15 mouse cellular contexts compared by ENCODE assay signal in the genomic region with DNA sequence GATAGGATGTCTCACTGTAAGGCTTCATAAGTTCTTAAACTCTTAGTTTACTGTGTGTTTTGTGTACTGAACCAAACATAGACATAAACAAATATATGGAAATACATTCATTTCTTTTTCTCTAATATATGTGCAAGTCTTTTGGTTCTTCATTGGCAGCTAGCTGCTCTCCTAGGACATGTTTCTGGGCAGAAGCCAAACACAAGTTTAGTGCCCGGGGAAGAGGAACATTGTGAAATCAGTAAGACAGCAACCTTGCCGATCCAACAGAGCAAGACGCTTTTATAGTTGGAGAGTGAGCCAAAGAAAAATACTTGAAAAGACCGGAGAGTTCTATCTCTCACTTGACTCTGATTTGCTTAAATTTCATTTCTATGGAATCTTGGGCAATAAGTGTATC.
A peak's percentile ranks its signal among the peaks of the same experiment; 100 is the strongest.
DNase-seq lines count a peak whose midpoint lies in the region; ATAC-seq lines count a peak whose summit lies in the region.
"Had no signal": no experiment of that assay in that cellular context is flagged by ENCODE, and none has a peak within 500 bp of the region (broad histone marks: within the 10 kb centered on the region; RNA-seq: fewer than 3 reads in every experiment).

No protein-coding gene starts in this region.

- H3K4me3 ChIP-seq in hindbrain, embryonic 14.5 days (replicated peaks; ENCODE audit: low read length) = no peak overlapping the region
- H3K4me3 ChIP-seq: hindbrain, embryonic 15.5 days; layer of hippocampus, adult 2 months; neural tube, embryonic 12.5 days; stomach, embryonic 15.5 days had no signal

- 81% methylated on average over 4 of the region's 4 CpGs for WGBS in hindbrain, embryonic 14.5 days

- H3K36me3 ChIP-seq in hindbrain, embryonic 14.5 days (replicated peaks; ENCODE audit: control insufficient read depth, insufficient read depth) = no peaks in the 10 kb centered on the region
- H3K36me3 ChIP-seq: hindbrain, embryonic 15.5 days; neural tube, embryonic 12.5 days; stomach, embryonic 15.5 days had no signal

- intact Hi-C loops in left cerebral cortex, postnatal 4 days (cut with DNase I) = no loop called here
- intact Hi-C loops in left cerebral cortex, postnatal 36 days (cut with DNase I) = no loop called here

- no peak overlapping the region for H3K27ac ChIP-seq in hindbrain, embryonic 14.5 days
- H3K27ac ChIP-seq: hindbrain, embryonic 15.5 days; layer of hippocampus, adult 2 months; neural tube, embryonic 12.5 days; stomach, embryonic 15.5 days had no signal

- no peak overlapping the region for H3K9ac ChIP-seq in hindbrain, embryonic 14.5 days
- H3K9ac ChIP-seq: hindbrain, embryonic 15.5 days; neural tube, embryonic 12.5 days; stomach, embryonic 15.5 days had no signal

- no peaks in the 10 kb centered on the region for H3K27me3 ChIP-seq in hindbrain, embryonic 14.5 days (ENCODE audit: control insufficient read depth, insufficient read depth, low read length)
- H3K27me3 ChIP-seq: hindbrain, embryonic 15.5 days; neural tube, embryonic 12.5 days; stomach, embryonic 15.5 days had no signal

- no peaks in the 10 kb centered on the region for H3K9me3 ChIP-seq in hindbrain, embryonic 14.5 days (ENCODE audit: control insufficient read depth, low read length)
- H3K9me3 ChIP-seq: hindbrain, embryonic 15.5 days; neural tube, embryonic 12.5 days; stomach, embryonic 15.5 days had no signal

- DNase-seq in heart, adult 18-20 months = peak; percentile 67 to 68
- DNase-seq in heart, adult 11 months = no peak
- peak; percentile 13 for DNase-seq in left cerebral cortex, postnatal 4 days
- DNase-seq in left cerebral cortex, postnatal 36 days (ENCODE audit: low spot score in 2 of 2) = no peak
- DNase-seq in adrenal gland, postnatal 10 days = peak; percentile 71
- peak; percentile 22 to 26 for DNase-seq in kidney, postnatal 36 days
- no peak for DNase-seq in hindbrain, embryonic 14.5 days (ENCODE audit: low spot score)
- DNase-seq: cerebellum, adult 18-20 months; right cerebral cortex, postnatal 14 days had no signal

- H3K4me2 ChIP-seq in hindbrain, embryonic 14.5 days (replicated peaks) = no peak overlapping the region
- H3K4me2 ChIP-seq: hindbrain, embryonic 15.5 days; midbrain, embryonic 11.5 days; neural tube, embryonic 12.5 days; stomach, embryonic 15.5 days had no signal

- no peaks in the 10 kb centered on the region for H3K4me1 ChIP-seq in hindbrain, embryonic 14.5 days (replicated peaks; ENCODE audit: control insufficient read depth, insufficient read depth, low read length)
- H3K4me1 ChIP-seq: hindbrain, embryonic 15.5 days; neural tube, embryonic 12.5 days; stomach, embryonic 15.5 days had no signal

- no peak for ATAC-seq in monocyte, adult 5-6 weeks (replicated peaks; ENCODE audit: insufficient number of reproducible peaks, low FRiP score, low TSS enrichment, poor library complexity, severe bottlenecking)
- ATAC-seq in hindbrain, embryonic 14.5 days (ENCODE audit: low FRiP score) = no peak

Comparison
In these comparisons a context has a peak if more than half of its experiments do, and no peak if none do; other contexts are left out.
1. DNase-seq: peak in heart, adult 18-20 months (2 of 2), left cerebral cortex, postnatal 4 days (single experiment), adrenal gland, postnatal 10 days (single experiment) and kidney, postnatal 36 days (2 of 2); none in heart, adult 11 months (single experiment), left cerebral cortex, postnatal 36 days (0 of 2) and hindbrain, embryonic 14.5 days (single experiment).